Mouse (Mus musculus) embryonic facial prominence, embryonic 10.5 days (tissue): ENCODE data around the gene Vkorc1. TPM values are rescaled to one million over a fixed set of nuclear protein-coding genes. Genes with fewer than 3 reads are reported as not detected.

Source experiments
- DNase-seq: peaks from one replicate; pipeline ENCODE4 v3.0.0-alpha.2; 2017; ENCODE audit warnings: low spot score
- H3K27ac ChIP-seq: fragments of 300-500 bp; sonication (generic); replicated peaks from 2 replicates; pipeline ENCODE4 v1.5.1; 2016; ENCODE audit warnings: mild to moderate bottlenecking
- H3K27me3 ChIP-seq: fragments of 300-500 bp; sonication (generic); replicated peaks from 2 replicates; pipeline ENCODE4 v1.6.1; 2016; ENCODE audit warnings: low read depth, mild to moderate bottlenecking; ENCODE audit not compliant: poor library complexity, severe bottlenecking
- H3K36me3 ChIP-seq: fragments of 300-500 bp; sonication (generic); replicated peaks from 2 replicates; pipeline ENCODE4 v1.6.1; 2016; ENCODE audit warnings: mild to moderate bottlenecking, moderate library complexity
- H3K4me1 ChIP-seq: fragments of 300-500 bp; sonication (generic); 2 replicates; pipeline ENCODE4 v1.6.1; 2016
- H3K4me3 ChIP-seq: fragments of 300-500 bp; sonication (generic); 2 replicates; pipeline ENCODE4 v1.5.1; 2016; ENCODE audit warnings: mild to moderate bottlenecking, moderate library complexity
- H3K9me3 ChIP-seq: fragments of 300-500 bp; sonication (generic); 2 replicates; pipeline ENCODE4 v1.6.1; 2016; ENCODE audit warnings: mild to moderate bottlenecking
- WGBS: fragments of 180-500 bp; shearing (Covaris S2); methylation state at CpG from one replicate; pipeline ENCODE4 v1.1.7; 2016; 5-methylcytosine and 5-hydroxymethylcytosine counted together
- polyA plus RNA-seq: library from polyadenylated mRNA; unstranded; fragments of >200 nt; fragmentation: Nextera tagmentation; extraction: Ambion mirVana; gene quantifications from 2 replicates; pipeline ENCODE4 v1.2.1, GENCODE M21; 2016

Gene Vkorc1
- polyA plus RNA-seq, 1 experiment from 2014 or later: 59.1 TPM

GRCm38 (mm10) chr7:127888821-127889220, 6.6 kb downstream of the Vkorc1 start:
- 86% methylated on average over 3 of the region's 3 CpGs for WGBS
- Histone ChIP-seq H3K27me3 (no peaks in the 10 kb centered on the region), H3K4me3 (no peak overlapping the region), H3K27ac (no peak overlapping the region), H3K9me3 (no peaks in the 10 kb centered on the region), H3K36me3 (peaks cover 98% of the 10 kb centered on the region), H3K4me1 (peaks cover 7% of the 10 kb centered on the region)
- no peak for DNase-seq

GRCm38 (mm10) chr7:127887781-127888180, 7.6 kb downstream of the Vkorc1 start:
- WGBS: 83% methylated on average over 3 of the region's 3 CpGs
- no peak overlapping the region for H3K4me3 ChIP-seq
- H3K27me3 ChIP-seq: no peaks in the 10 kb centered on the region
- DNase-seq: no peak
- peaks cover 98% of the 10 kb centered on the region for H3K36me3 ChIP-seq
- H3K27ac ChIP-seq: no peak overlapping the region
- peaks cover 15% of the 10 kb centered on the region for H3K4me1 ChIP-seq
- no peaks in the 10 kb centered on the region for H3K9me3 ChIP-seq

GRCm38 (mm10) chr7:127887191-127887590, 8.2 kb downstream of the Vkorc1 start:
- DNase-seq: no peak
- no peak overlapping the region for H3K27ac ChIP-seq
- H3K36me3 ChIP-seq: peaks cover 98% of the 10 kb centered on the region
- H3K27me3 ChIP-seq: no peaks in the 10 kb centered on the region
- peaks cover 20% of the 10 kb centered on the region for H3K4me1 ChIP-seq
- 90% methylated on average over 8 of the region's 8 CpGs for WGBS
- no peaks in the 10 kb centered on the region for H3K9me3 ChIP-seq
- H3K4me3 ChIP-seq: no peak overlapping the region

- 95% methylated on average over 6 of the region's 6 CpGs for WGBS
- no peak overlapping the region for H3K4me3 ChIP-seq
- peaks cover 22% of the 10 kb centered on the region for H3K4me1 ChIP-seq
- no peak for DNase-seq
- no peaks in the 10 kb centered on the region for H3K27me3 ChIP-seq
- no peaks in the 10 kb centered on the region for H3K9me3 ChIP-seq
- peaks cover 100% of the 10 kb centered on the region for H3K36me3 ChIP-seq
- no peak overlapping the region for H3K27ac ChIP-seq
Measured at GRCm38 (mm10) chr7:127886551-127886950, 8.9 kb downstream of the Vkorc1 start.

GRCm38 (mm10) chr7:127885951-127886350, 9.5 kb downstream of the Vkorc1 start:
- no peak for DNase-seq
- no peaks in the 10 kb centered on the region for H3K27me3 ChIP-seq
- H3K9me3 ChIP-seq: no peaks in the 10 kb centered on the region
- H3K27ac ChIP-seq: no peak overlapping the region
- peaks cover 22% of the 10 kb centered on the region for H3K4me1 ChIP-seq
- peaks cover 100% of the 10 kb centered on the region for H3K36me3 ChIP-seq
- 76% methylated on average over 6 of the region's 6 CpGs for WGBS
- H3K4me3 ChIP-seq: no peak overlapping the region

GRCm38 (mm10) chr7:127880431-127880830, 15.0 kb downstream of the Vkorc1 start:
- Histone ChIP-seq H3K9me3 (no peaks in the 10 kb centered on the region), H3K36me3 (peaks cover 79% of the 10 kb centered on the region), H3K4me3 (no peak overlapping the region), H3K27me3 (no peaks in the 10 kb centered on the region), H3K4me1 (peaks cover 29% of the 10 kb centered on the region), H3K27ac (no peak overlapping the region)
- no peak for DNase-seq
- WGBS: 92% methylated on average over 12 of the region's 12 CpGs

- peaks cover 68% of the 10 kb centered on the region for H3K36me3 ChIP-seq
- no peaks in the 10 kb centered on the region for H3K9me3 ChIP-seq
- H3K27me3 ChIP-seq: no peaks in the 10 kb centered on the region
- H3K4me1 ChIP-seq: peaks cover 33% of the 10 kb centered on the region
- DNase-seq: no peak
- no peak overlapping the region for H3K27ac ChIP-seq
- 97% methylated on average over 9 of the region's 9 CpGs for WGBS
- 0 out of 2 replicates have a peak overlapping the region, but pooled peaks have one; percentile 1 for H3K4me3 ChIP-seq
Measured at GRCm38 (mm10) chr7:127879301-127879700, 16.1 kb downstream of the Vkorc1 start.

GRCm38 (mm10) chr7:127876467-127877348, 18.7 kb downstream of the Vkorc1 start, which contains the start of gene Zfp668:
TSS of gene Zfp668 (minus strand) at chr7:127876828.
- Histone ChIP-seq H3K4me1 (peaks cover 22% of the 10 kb centered on the region), H3K27me3 (no peaks in the 10 kb centered on the region), H3K4me3 (peak within 1 kb of the TSS; percentile 93), H3K27ac (peak within 1 kb of the TSS; percentile 96), H3K9me3 (no peaks in the 10 kb centered on the region), H3K36me3 (peaks cover 65% of the 10 kb centered on the region)
- DNase-seq: peak; percentile 93
- under 1% methylated on average over 60 of the region's 60 CpGs for WGBS

- peak within 1 kb of the TSS; percentile 93 for H3K4me3 ChIP-seq
- no peaks in the 10 kb centered on the region for H3K27me3 ChIP-seq
- peak within 1 kb of the TSS; percentile 96 for H3K27ac ChIP-seq
- H3K36me3 ChIP-seq: peaks cover 65% of the 10 kb centered on the region
- H3K9me3 ChIP-seq: no peaks in the 10 kb centered on the region
- under 1% methylated on average over 41 of the region's 41 CpGs for WGBS
- peak; percentile 95 for DNase-seq
- peaks cover 22% of the 10 kb centered on the region for H3K4me1 ChIP-seq
Measured at GRCm38 (mm10) chr7:127876041-127876466, 19.4 kb downstream of the Vkorc1 start, which contains the start of gene Zfp646. TSS of gene Zfp646 (plus strand) at chr7:127876221.

GRCm38 (mm10) chr7:127875627-127876001, 19.8 kb downstream of the Vkorc1 start:
- WGBS: under 1% methylated on average over 43 of the region's 43 CpGs
- peak overlapping the region; percentile 96 for H3K27ac ChIP-seq
- H3K4me3 ChIP-seq: peak overlapping the region; percentile 93
- peak; percentile 99 for DNase-seq
- H3K27me3 ChIP-seq: no peaks in the 10 kb centered on the region
- no peaks in the 10 kb centered on the region for H3K9me3 ChIP-seq
- H3K4me1 ChIP-seq: peaks cover 22% of the 10 kb centered on the region
- peaks cover 65% of the 10 kb centered on the region for H3K36me3 ChIP-seq

GRCm38 (mm10) chr7:127874812-127875626, 20.4 kb downstream of the Vkorc1 start:
- Histone ChIP-seq H3K27me3 (no peaks in the 10 kb centered on the region), H3K4me3 (peak overlapping the region; percentile 93), H3K4me1 (peaks cover 22% of the 10 kb centered on the region), H3K36me3 (peaks cover 65% of the 10 kb centered on the region), H3K9me3 (no peaks in the 10 kb centered on the region), H3K27ac (peak overlapping the region; percentile 96)
- WGBS: 5% methylated on average over 20 of the region's 20 CpGs
- DNase-seq: no peak

- Histone ChIP-seq H3K4me3 (0 out of 2 replicates have a peak overlapping the region, but pooled peaks have one; percentile 18), H3K36me3 (peaks cover 88% of the 10 kb centered on the region), H3K9me3 (no peaks in the 10 kb centered on the region), H3K27me3 (no peaks in the 10 kb centered on the region), H3K27ac (no peak overlapping the region), H3K4me1 (peaks cover 12% of the 10 kb centered on the region)
- WGBS: 84% methylated on average over 5 of the region's 5 CpGs
- no peak for DNase-seq
Measured at GRCm38 (mm10) chr7:127870136-127870821, 25.1 kb downstream of the Vkorc1 start.
